Mouse (Mus musculus) olfactory bulb, adult 2 months (tissue): Measurements from ENCODE around the gene Rspry1.

Source experiments
- CTCF ChIP-seq: fragments of 200-500 bp; IDR thresholded peaks from 2 replicates; pipeline ENCODE4 v1.5.1; 2012; ENCODE audit warnings: low read depth, mild to moderate bottlenecking, low read length, moderate library complexity; ENCODE audit not compliant: insufficient read depth
- POLR2A ChIP-seq: fragments of 200-500 bp; IDR thresholded peaks from 2 replicates; pipeline ENCODE4 v1.6.1; 2012; ENCODE audit warnings: mild to moderate bottlenecking, low read depth, low read length, moderate library complexity; ENCODE audit not compliant: insufficient read depth

GRCm38 (mm10) chr8:94702844-94703813, 101.4 kb downstream of the Rspry1 start:
- TF ChIP-seq CTCF (peak; percentile 87), POLR2A (no peak)
